Mouse (Mus musculus) erythroblast, adult 5-6 weeks (primary cell): Measurements from ENCODE around the gene Hoxc11. TPM values are rescaled to one million over a fixed set of nuclear protein-coding genes. Genes with fewer than 3 reads are reported as not detected.

Source experiments
- ATAC-seq: replicated peaks from 2 replicates; pipeline ENCODE4 v1.8.0; 2016; ENCODE audit warnings: moderate number of reproducible peaks, mild to moderate bottlenecking, moderate TSS enrichment, inconsistent platforms; ENCODE audit not compliant: poor library complexity, low FRiP score, severe bottlenecking
- total RNA-seq, 2 experiments: library from RNA; stranded (forward) in 1 of 2; stranded (reverse) in 1 of 2; fragments of 150-400 nt in 1 of 2; fragments of 200-764, 138-1000 nt in 1 of 2; gene quantifications; 2 replicates each; pipeline versions ENCODE4 v1.2.3 to v1.2.4; 2015 to 2017; ENCODE audit warnings: low replicate concordance in 2 of 2

Hoxc11 gene
- total RNA-seq, 2 experiments from 2014 or later, result not detected

DNA sequence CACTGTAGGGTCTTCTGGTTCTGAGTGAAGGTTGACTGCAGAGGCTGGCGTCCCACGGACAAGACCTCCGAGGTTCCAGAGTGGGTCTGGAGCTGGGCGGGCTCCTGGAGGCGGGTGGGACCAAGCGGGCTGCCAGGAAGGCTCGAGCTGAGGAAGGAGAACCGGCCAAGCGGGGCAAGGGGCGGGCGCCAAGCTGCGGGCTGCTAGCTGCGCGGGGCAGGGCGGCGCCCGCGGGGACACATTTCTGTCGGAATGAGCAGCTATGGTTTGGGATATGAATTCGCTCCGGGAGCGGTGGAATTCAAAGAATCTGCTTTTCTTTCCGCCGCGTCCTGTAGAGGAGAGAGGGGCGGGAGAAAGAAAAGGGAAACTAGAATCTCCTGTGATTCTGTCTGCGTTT, 19.3 kb upstream of the Hoxc11 start:
- ATAC-seq, result no peak

DNA sequence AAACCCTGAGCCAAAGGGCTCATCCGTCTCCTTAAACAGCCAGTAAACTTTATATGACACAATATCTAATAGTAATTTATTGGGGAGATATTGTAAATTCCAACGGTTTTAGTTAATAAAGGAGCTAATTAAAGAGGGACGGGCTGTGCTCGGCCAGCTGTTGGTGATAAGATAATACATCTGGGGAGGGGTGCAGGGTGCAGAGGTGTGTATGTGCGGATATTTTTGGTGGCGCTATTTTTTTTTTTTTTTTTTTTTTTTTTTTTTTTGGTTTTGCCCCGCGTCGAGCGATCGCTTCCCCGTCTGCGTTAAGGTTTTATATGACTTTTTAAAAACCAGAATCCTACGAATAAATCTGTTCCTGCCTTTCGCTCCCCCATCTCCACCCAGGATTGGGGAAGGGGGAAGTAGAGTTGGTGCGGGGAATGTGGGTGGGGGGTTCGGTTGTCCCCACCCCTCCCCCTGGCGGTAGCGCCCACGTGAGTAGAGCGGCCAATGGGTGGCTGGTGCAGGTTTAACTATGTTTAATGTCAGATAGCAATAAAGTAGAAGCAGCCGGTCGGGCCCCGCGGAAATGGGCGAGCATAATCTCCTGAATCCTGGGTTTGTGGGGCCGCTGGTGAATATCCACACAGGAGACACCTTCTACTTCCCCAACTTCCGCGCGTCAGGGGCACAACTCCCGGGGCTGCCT, 17.8 kb upstream of the Hoxc11 start, which contains the start of gene Hoxc12:
Gene Hoxc12, plus strand, starts transcription at position 479 of the 694 bp plus-strand sequence.
- no peak for ATAC-seq

DNA sequence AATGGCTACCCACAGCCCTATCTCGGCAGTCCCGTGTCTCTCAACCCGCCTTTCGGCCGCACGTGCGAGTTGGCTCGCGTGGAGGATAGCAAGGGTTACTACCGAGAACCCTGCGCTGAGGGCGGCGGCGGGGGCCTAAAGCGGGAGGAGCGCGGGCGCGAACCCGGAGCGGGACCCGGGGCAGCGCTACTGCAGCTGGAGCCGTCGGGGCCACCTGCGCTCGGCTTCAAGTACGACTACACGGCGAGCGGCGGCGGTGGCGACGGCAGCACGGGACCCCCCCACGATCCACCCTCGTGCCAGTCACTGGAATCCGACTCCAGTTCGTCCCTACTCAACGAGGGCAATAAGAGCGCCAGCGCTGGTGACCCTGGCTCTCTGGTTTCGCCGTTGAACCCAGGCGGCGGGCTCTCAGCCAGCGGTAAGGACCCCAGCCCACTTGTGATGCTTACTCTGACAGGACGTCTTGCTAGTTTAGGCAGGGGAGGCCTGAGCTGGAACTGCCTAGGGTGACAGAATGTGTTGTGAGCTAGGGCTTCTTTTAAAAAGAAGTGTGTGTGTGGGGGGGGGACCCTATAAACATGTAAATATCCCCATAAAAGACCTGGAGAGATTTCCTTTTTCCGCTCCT, 17.1 kb upstream of the Hoxc11 start:
- no peak for ATAC-seq

DNA sequence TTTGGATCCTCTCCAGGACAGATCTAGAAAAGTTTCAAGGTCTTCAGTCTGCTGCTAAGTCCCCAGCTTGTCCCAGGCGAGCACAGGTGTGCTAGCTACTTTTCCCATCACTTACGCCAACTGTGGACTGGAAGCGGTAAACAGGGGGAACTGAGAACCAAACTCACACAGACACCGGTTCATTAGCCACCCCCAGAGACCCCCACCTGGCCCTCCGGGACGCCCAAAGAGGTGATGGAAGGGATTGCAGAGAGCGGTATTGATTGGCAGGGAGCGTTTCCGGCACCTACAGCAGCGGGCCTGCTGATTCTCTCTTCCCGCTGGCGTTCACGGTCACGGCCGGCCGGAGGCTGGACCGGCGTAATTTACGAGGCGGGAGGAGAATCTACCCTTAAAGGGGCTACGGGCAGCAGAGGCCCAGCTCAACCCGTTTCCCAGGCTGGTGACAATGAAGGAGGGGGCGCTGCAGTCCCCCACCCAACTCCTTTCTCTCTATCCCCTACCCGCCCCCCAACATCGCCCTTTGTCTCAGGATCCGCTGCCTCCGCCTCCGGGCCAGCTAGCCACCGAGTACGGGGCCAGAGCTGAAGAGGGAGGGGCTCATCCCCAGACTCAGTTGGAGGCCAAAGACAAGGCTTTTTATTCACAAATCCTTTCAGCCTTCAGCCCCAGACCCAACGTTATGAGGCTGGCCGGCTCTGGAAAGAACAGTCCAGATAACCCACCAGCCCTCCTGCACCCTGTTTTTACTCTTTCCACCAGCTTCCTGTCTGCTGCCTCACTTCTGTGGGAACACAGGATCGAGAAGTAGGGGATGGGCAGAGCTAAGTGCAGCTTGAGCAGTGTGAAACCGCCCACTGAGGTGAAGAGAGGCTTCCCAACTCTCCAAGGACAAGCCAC, 14.7 kb upstream of the Hoxc11 start:
- no peak for ATAC-seq

DNA sequence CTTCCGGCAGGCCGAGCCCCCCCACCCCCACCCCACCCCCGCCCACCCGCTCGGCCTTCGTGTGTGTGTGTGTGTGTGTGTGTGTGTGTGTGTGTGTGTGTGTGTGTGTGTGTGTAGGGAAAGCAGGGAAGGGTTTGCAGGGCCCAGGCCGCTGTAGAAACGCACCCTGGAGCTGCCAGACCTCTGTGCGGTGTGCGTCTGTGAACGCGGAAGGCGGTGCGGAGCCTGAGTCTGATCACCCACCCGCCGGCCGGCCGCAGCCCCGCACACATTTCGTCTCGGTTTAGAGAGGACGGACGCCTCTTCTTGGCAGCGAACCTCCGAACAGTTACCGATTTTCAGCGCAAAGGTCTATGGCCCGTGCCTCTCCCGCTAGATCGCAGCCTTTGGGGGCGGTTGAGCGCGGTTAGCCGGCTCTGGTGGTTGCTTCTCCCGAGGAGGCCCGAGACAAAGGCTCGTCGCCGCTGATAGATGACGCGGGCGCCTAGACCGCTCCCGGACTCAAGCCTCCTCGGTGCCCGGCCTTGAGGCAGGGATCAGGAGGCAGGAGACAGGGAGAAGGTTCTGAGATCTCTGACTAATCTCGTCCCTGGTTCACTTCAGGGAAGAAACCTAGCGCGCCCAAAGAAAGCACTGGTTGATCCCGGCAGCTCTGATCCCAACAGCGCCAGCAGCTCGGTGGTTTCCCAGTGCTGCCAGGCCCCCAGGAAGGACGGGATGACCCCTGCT, 11.3 kb upstream of the Hoxc11 start:
- ATAC-seq, result no peak

DNA sequence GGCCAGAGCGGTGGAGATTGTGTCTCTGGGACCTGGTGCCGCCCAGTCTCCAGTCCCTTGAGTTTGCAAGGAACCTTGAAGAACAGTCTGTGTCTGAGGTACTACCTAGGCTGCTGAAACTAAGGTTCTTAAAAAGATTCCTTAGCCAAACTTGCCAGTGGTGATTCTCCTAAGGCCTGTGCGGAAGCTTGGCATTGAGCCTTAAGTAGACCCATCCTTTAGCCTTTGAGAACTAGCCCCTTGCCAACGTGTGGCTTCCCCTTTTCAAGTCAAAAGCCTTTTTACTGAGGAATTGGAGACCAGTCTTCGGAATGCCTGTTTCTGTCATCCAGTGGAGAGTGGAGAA, 10.8 kb upstream of the Hoxc11 start:
- ATAC-seq, result no peak

DNA sequence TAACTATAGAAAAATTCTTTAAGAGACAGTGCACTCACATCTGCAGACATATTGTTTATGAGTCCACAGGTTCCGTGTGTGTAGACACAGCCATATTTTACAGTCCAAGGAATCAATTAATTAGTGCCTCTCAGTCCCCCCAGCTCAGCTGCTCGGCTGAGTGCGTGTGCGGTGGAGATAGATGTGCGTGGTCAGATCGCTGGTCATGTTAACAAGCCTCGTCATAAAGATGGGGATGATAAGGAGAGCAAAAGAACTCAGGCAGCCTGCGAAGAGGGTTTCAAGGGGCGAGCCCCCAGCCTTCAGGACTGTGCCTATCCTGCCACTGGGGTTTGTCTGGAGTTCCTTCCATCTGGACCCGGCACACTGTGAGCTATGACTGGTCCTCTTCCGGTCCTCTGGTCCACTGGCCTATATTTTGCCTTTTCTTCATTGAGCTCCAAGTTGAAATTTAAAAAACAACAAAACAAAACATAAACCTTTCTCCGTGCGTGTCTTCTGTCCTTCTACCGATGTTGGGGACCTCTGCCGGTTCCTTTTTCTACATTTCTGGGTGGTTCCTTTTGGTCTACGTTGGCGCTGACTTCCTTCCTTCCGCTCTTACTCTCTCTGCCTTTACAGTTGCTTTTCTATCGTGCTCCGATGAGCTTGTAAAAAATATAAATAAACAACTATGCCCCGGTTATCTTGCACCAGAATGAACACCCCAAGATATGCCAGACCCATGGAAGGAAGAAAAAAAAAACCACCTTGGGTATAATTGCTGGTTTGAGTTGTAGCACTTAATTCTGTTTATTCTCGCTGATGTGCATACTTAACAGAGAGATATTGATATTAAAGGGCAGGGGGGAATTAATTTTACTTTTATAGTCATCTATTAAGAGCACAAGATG, 8.8 kb upstream of the Hoxc11 start:
- no peak for ATAC-seq

DNA sequence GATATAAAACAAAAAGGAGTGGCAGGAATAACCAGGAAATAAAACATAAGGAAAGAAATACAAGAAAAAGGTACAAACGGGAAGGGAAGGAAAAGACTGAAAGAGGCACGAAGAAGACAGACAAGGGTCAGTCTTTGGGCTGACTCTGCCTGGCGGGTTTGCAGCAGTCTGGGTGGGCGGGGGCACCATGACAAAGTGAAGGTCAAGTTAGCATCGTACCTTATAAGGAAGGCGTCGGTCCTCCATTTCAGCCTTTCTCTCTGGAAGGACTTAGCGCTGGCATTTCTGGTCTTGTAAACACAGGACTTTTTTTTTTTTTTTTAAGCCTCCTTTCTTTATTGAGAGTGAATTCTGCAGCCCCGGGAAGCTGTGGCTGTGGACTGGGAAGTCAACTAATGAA, 7.0 kb upstream of the Hoxc11 start:
- no peak for ATAC-seq

DNA sequence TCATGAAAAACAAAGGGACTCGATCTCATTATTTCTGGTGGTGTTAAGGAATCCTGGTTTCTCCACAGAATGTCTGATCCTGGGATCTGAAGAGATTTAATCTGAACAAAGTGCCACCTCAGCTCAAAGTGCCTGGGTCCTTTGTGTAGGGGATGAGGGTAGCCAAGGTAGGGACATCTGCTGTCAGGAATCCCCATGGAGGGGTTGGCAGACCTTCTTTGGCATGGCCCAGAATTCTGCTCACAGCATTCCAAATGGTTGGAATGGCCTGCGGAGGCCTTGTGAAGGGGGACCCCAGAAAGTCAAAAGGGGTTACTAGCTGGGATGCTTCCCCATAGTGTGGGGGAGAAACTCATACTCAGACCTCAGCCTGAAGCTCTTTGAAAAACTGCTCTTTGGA, 5.4 kb upstream of the Hoxc11 start:
- ATAC-seq, result no peak

DNA sequence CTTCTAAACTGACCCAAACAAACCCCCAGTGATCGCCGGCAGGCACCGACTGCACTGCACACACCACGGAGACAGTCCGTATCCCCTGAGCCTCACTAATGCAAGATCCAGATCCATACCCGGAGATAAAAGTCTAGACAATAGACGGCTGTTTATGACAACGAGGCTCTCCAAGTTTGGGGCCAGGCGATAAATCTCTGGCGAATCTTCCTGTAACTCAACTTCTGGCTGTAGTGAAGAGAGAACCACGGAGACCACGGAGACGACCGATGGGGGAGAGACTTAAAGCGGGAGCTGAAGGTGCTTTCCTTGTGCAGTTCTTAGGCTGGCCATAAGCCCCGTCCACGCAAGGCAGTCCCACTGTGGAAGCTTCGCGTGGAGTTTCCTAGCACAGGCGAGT, 4.5 kb upstream of the Hoxc11 start:
- no peak for ATAC-seq

DNA sequence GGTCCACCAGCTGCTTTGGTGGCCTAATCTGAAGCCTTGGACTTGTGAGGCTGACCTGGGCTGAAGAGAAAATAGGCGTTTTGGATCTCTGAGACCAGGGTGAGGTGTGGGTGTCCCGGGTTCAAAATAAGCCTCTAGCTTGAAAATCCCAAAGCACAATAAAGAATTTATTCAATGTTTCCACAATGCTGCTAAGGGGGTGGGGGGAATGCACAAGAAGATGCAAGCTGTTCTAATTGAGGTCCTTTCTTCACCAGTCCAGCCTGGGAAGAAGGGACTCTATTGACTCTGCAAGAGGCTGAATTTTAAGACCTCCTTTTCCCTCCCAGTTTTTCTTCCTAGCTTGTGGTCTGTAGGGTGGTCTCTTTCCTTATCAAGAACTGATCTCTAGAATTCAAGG, 3.4 kb upstream of the Hoxc11 start:
- no peak for ATAC-seq

DNA sequence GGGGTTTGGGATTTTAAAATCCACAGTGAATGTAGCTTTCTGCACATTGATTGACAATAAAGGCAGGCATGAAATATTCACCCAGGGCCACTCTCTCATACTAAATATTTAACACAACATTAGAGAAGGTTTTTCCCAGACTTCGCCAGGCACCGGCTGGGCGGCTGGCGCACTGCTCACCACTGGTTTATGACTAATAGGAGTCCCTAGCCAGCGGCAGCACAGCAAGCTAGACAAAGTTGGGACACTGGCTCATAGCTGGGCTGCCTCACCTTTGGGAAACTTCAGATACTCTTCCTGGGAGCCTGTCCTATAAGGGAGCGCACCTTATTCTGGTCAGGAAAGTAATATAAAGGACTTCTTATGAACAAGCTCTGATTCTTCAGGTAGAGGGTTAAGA, 666 bp upstream of the Hoxc11 start:
- no peak for ATAC-seq

DNA sequence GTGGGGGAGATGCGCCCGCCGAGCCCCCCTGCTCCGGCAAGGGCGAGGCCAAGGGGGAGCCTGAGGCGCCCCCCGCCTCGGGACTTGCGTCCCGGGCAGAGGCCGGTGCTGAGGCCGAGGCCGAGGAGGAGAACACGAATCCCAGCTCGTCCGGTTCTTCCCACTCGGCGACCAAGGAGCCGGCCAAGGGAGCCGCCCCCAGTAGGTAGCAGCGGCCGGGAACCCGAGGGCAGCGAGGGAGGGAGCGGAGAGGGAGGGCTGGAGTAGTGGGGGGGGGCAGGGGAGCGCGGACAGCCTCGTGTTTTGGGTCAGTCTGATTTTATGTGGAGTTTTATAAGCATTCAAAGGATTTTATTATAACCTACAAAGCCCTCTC, 768 bp downstream of the Hoxc11 start:
- no peak for ATAC-seq

DNA sequence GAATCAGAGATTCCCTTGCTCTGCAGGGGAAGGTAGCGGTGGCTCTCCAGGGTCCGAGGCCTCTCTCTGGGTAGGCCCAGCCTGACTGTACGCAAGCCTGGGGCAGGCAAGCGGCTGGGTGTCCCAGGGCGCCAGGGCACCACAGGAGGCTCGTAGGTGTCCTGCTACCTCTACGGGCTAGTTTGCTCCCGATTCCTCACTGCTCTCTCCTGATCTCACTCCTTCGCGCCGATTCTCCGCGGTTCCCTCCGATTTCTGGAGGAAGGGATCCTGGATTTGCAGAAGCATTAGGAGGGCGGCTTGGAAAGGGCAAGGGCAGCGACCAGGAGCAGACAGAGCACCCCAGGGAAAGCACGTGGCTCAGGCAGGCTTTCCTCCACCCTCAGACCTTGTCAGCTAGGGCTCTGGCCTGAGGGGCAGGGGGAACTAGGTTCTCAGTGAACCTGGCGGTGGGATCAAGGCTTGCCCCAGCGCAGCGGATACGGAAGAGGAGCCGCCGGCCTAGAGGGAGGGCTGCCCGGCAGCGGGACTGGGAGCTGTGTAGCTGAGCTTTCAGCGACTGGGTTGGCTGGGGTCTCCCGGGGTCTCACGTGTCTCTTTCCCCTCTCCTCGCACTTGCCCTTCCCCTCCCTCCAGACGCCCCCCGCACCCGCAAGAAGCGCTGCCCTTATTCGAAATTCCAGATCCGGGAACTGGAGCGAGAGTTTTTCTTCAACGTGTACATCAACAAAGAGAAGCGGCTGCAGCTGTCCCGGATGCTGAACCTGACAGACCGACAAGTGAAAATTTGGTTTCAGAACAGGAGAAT, 1.8 kb downstream of the Hoxc11 start:
- no peak for ATAC-seq

DNA sequence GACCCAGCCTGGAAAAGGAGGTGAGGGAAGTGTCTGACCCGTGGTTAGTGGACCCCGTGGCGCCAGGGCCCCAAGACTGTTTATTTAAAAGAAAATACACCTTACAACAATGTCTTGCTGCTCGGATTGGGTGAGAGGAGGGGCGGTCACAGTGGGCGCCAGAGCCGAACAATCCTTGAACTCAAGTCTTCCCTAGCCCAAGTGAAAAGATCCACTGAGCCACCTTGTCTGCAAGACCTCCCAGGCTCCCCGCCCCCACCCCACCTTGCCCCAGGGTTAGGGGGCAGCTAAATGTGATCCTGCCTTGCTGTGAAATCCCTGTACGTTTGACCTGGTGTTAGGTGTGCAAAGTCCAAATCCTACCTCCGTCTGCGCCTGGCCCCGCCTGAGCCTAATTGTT, 2.7 kb downstream of the Hoxc11 start:
- no peak for ATAC-seq

DNA sequence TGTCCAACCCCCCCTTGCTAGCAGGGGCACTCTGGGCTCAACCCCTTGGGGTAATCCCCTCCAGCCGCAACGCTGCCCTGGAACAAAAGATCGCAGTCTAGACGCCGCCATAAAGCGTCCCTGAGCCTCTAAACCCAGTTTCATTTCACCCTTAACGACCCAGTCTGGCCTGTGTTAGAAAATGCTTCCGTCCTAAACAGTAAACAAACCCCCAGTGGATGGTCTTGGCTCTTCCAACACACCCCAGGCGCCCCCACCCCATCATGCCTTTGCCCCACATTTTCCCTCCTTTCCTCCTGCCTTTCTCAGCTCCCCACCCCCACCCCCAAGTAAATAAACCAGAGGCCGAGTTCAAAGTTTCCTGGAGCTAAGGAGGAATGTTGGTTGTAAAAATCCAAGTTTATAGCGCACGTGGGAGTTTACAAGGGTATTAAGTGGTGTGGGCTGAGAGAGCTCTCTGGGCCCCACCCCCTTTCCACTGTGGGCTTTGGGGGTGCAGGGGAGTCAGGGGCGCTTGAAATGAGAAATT, 5.5 kb downstream of the Hoxc11 start:
- no peak for ATAC-seq

DNA sequence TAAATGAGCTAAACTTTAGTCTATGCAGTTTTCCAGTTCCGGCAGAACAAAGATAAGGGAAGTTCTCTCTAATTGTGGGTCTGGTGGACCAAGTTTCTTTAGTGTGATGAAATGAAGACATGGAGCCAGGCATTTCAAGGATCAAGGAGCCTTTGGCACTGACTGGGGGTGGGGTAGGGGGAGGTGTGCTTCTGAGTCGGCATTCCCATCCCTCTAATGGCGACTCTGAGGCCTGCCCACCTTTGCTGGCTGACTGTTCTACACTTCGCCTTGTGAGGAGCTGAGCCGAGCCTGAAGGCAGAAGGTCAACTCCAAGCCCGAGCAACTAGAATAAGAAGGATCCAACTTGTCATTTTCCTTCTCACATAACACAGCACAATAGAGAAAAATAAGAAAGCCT, 7.5 kb downstream of the Hoxc11 start:
- no peak for ATAC-seq

DNA sequence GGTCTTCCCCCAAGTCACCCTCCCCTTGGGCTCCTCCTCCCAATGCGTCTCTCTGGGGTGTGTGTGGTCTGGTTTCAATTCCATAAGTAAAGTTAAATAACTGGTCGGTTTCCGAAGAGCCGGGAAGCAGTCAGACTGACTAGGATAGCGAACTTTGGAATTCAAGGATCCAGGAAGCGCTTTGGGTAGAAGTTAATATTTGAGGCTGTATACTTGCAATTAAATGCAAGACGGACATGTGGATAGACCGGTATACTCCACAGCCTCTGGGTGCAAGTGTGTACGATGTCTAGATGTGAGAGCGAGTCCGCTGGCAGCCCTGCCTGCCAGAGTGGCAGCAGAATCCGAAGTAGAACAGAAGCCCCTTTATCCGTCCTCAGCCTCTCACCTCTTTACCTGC, 8.3 kb downstream of the Hoxc11 start:
- no peak for ATAC-seq
